Mouse (Mus musculus) bone marrow, adult 2 months (tissue): ENCODE results near the gene Serp2.

Source experiments
- CTCF ChIP-seq: fragments of 200-500 bp; IDR thresholded peaks from 2 replicates; pipeline ENCODE4 v1.5.1; 2011; ENCODE audit warnings: low read length, control low read depth; ENCODE audit not compliant: control insufficient read depth, insufficient read depth
- POLR2A ChIP-seq: fragments of 200-500 bp; IDR thresholded peaks from 2 replicates; pipeline ENCODE4 v1.6.1; 2011; ENCODE audit warnings: low read depth, mild to moderate bottlenecking, control low read depth, low read length, borderline replicate concordance; ENCODE audit not compliant: control insufficient read depth

GRCm38 (mm10) chr14:76488101-76489044 lies 68.3 kb downstream of the Serp2 start:
- TF ChIP-seq POLR2A (no peak), CTCF (no peak)
